Mouse (Mus musculus) neural tube, embryonic 14.5 days (tissue): Measurements from ENCODE around the gene Zscan29. TPM values are rescaled to one million over a fixed set of nuclear protein-coding genes. Genes with fewer than 3 reads are reported as not detected.

ENCODE experiments used
- ATAC-seq: fragments of 200-750 bp; cut with Nextera tagmentation; 2 replicates; pipeline ENCODE4 v1.8.0; 2017; ENCODE audit warnings: low read depth, mild to moderate bottlenecking, moderate TSS enrichment, moderate library complexity
- H3K27ac ChIP-seq: fragments of 300-500 bp; sonication (generic); 2 replicates; pipeline ENCODE4 v1.5.1; 2014; ENCODE audit warnings: low read depth, mild to moderate bottlenecking, control low read depth, low read length, moderate library complexity, mixed read lengths
- H3K27me3 ChIP-seq: fragments of 300-500 bp; sonication (generic); 2 replicates; pipeline ENCODE4 v1.6.1; 2014; ENCODE audit warnings: low read length; ENCODE audit not compliant: control insufficient read depth, insufficient read depth
- H3K36me3 ChIP-seq: fragments of 300-500 bp; sonication (generic); 2 replicates; pipeline ENCODE4 v1.6.1; 2014; ENCODE audit warnings: low read length, mixed read lengths; ENCODE audit not compliant: control insufficient read depth, insufficient read depth
- H3K4me1 ChIP-seq: fragments of 300-500 bp; sonication (generic); 2 replicates; pipeline ENCODE4 v1.6.1; 2014; ENCODE audit warnings: low read length; ENCODE audit not compliant: control insufficient read depth, insufficient read depth
- H3K4me2 ChIP-seq: fragments of 300-500 bp; sonication (generic); 2 replicates; pipeline ENCODE4 v1.6.1; 2014; ENCODE audit warnings: mild to moderate bottlenecking, low read depth, low read length, control low read depth
- H3K4me3 ChIP-seq: fragments of 300-500 bp; sonication (generic); 2 replicates; pipeline ENCODE4 v1.5.1; 2014; ENCODE audit warnings: low read depth, low read length, control low read depth, mixed read lengths
- H3K9ac ChIP-seq: fragments of 300-500 bp; sonication (generic); replicated peaks from 2 replicates; pipeline ENCODE4 v1.6.1; 2014; ENCODE audit warnings: low read depth, mild to moderate bottlenecking, control low read depth, low read length, mixed read lengths
- H3K9me3 ChIP-seq: fragments of 300-500 bp; sonication (generic); 2 replicates; pipeline ENCODE4 v1.6.1; 2016; ENCODE audit warnings: low read length; ENCODE audit not compliant: control insufficient read depth
- WGBS: fragments of 180-500 bp; shearing (Covaris S2); extraction: QIAGEN DNeasy Blood & Tissue Kit; methylation state at CpG from one replicate; pipeline ENCODE4 v1.1.7; 2014; 5-methylcytosine and 5-hydroxymethylcytosine counted together
- polyA plus RNA-seq: library from polyadenylated mRNA; unstranded; fragments of >200 nt; fragmentation: Nextera tagmentation; extraction: Ambion mirVana; gene quantifications from 2 replicates; pipeline ENCODE4 v1.2.1, GENCODE M21; 2014

Zscan29 gene
- polyA plus RNA-seq, 1 experiment from 2014 or later: 7.7 TPM

DNA sequence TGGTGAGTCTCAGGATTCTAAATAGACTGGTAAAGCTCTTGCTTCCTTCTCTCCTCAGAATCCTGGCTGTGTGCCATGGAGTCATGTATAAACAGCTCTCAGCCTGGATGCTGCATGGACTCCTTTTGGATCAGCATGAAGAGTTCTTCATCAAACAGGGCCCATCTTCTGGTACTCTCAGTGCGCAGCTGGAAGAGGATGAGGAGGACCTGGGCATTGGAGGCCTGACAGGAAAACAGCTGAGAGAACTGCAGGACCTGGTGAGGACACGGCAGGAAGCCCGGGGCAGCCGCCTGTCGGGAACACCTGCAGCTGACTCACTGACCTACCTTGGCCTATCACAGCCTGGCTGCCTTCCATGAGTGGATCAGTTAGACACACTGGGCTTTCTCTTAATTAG, 12.5 kb upstream of the Zscan29 start:
- WGBS: 94% methylated on average over 5 of the region's 5 CpGs
- H3K36me3 ChIP-seq: peaks cover 47% of the 10 kb centered on the region
- H3K4me1 ChIP-seq: no peaks in the 10 kb centered on the region
- H3K9me3 ChIP-seq: no peaks in the 10 kb centered on the region
- no peak overlapping the region for H3K9ac ChIP-seq
- no peaks in the 10 kb centered on the region for H3K27me3 ChIP-seq
- H3K4me3 ChIP-seq: no peak overlapping the region
- no peak for ATAC-seq
- no peak overlapping the region for H3K4me2 ChIP-seq
- H3K27ac ChIP-seq: no peak overlapping the region

DNA sequence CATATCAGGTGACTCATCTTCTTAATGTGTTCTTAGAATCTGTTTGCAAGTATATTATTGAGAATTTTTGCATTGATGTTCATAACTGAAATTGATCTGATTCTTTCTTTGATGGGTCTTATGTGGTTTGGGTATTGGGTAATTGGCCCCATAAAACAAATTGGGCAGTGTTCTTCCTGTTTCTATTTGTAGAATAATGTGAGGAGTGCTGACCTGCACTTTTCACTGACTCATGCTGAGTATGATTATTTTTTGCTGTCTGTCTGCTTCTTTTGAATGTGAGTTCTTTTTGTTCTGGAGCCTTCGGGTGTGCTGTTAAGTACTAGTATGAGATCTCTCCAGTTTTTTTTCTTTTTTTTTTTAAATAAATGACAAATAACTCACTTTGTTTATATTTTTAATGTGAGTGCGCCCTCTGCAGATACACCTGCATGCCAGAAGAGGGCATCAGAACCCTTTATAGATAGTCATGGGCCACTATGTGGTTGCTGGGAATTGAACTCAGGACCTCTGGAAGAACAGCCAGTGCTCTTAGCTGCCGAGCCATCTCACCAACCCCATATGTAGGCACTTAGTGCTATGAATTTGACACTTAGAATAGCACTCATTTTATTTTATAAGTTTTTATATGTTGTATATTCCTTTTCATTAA, 8.0 kb upstream of the Zscan29 start:
- Histone ChIP-seq H3K27ac (no peak overlapping the region), H3K4me3 (no peak overlapping the region), H3K27me3 (no peaks in the 10 kb centered on the region), H3K4me1 (no peaks in the 10 kb centered on the region), H3K36me3 (peaks cover 51% of the 10 kb centered on the region; the same call in 1 of the 2 replicates), H3K9me3 (no peaks in the 10 kb centered on the region), H3K4me2 (no peak overlapping the region), H3K9ac (no peak overlapping the region)
- ATAC-seq: no peak
- 97% methylated on average over 3 of the region's 3 CpGs for WGBS

DNA sequence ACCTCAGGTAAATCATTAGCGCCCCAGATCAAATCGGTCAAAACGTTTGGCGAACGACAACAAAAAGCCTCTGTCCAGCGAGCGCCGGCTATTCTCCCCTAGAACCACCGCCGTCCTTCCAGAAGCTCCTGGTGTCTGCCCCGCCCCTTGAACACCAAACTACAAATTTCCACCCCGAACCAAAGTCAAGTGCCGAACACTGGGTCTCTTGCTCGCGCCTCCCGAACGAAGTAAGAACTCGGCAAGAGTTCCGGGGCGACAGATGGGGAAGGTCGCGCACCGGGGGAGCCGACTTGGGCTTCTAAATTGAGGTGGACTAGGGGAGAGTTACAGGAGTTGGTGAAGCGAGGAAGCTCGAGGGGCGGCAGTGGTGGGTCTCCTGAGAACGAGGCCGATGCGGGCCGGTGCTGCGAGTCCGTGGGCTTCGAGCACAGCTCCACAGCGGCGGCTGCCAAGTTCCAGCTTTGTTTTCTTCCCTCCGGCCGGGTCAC, 399 bp downstream of the Zscan29 start, which contains the start of gene Tubgcp4:
Gene Tubgcp4, plus strand, starts transcription at position 174 of the 491 bp plus-strand sequence.
- peaks cover 24% of the 10 kb centered on the region for H3K4me1 ChIP-seq
- no peaks in the 10 kb centered on the region for H3K27me3 ChIP-seq
- peak within 1 kb of the TSS; percentile 78 for H3K27ac ChIP-seq
- H3K9ac ChIP-seq: peak within 1 kb of the TSS; percentile 77
- under 1% methylated on average over 38 of the region's 38 CpGs for WGBS
- H3K4me3 ChIP-seq: peak within 1 kb of the TSS; percentile 89
- peak within 1 kb of the TSS; percentile 92 for H3K4me2 ChIP-seq
- peak; percentile 66 for ATAC-seq
- no peaks in the 10 kb centered on the region for H3K9me3 ChIP-seq
- peaks cover 23% of the 10 kb centered on the region; the same call in 1 of the 2 replicates for H3K36me3 ChIP-seq

DNA sequence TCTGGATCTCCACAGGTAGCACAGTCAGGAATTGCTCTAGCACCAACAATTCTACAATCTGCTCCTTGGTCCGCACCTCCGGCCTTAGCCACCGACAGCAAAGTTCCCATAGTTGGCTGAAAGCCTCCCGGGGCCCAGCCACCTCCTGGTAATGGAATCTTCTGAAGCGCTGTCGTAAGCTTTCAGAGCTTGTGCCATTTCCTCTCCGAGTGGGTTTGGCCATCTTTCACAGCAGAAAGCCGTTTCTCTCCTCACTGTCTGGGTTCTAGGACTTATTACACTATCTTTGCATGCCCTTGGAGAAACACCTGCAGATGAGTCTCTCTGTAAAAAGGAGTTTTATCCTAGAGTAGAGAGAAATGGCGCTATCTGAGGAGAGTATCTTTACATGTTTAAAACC, 1.0 kb downstream of the Zscan29 start:
- H3K27me3 ChIP-seq: no peaks in the 10 kb centered on the region

DNA sequence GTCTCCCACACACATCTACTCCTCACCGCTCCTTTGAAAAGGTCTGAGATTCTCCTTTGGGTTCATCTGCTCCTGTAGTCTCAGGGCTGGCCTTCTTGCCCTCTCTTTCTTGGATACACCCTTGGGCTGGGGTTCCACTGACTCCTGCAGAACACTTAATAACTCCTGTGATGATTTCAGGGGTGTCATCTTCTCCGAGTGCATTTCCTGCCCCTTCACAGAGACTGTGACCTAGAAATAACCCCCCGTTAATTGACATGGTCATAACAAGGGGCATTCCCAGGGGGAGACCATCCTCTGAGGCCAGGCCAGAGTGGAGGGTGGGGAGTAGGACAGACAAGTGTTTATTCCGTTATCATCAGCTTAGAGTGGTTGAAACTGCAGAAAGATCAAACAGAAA, 1.8 kb downstream of the Zscan29 start:
- peaks cover 16% of the 10 kb centered on the region; the same call in 1 of the 2 replicates for H3K36me3 ChIP-seq
- WGBS: 42% methylated on average over 4 of the region's 4 CpGs
- H3K9ac ChIP-seq: peak overlapping the region; percentile 77; the same call in 1 of the 2 replicates
- H3K4me3 ChIP-seq: peak overlapping the region; percentile 89
- peak overlapping the region; percentile 92 for H3K4me2 ChIP-seq
- no peak for ATAC-seq
- H3K4me1 ChIP-seq: peaks cover 24% of the 10 kb centered on the region
- no peak overlapping the region for H3K27ac ChIP-seq
- no peaks in the 10 kb centered on the region for H3K9me3 ChIP-seq
- no peaks in the 10 kb centered on the region for H3K27me3 ChIP-seq

More for the DNA sequence above, 1.0 kb downstream of the Zscan29 start:
- Histone ChIP-seq H3K4me3 (peak overlapping the region; percentile 89), H3K36me3 (peaks cover 20% of the 10 kb centered on the region; the same call in 1 of the 2 replicates), H3K27ac (no peak overlapping the region), H3K4me2 (peak overlapping the region; percentile 92), H3K4me1 (peaks cover 24% of the 10 kb centered on the region), H3K9me3 (no peaks in the 10 kb centered on the region), H3K9ac (peak overlapping the region; percentile 77; the same call in 1 of the 2 replicates)
- 6% methylated on average over 9 of the region's 9 CpGs for WGBS
- ATAC-seq: no peak

DNA sequence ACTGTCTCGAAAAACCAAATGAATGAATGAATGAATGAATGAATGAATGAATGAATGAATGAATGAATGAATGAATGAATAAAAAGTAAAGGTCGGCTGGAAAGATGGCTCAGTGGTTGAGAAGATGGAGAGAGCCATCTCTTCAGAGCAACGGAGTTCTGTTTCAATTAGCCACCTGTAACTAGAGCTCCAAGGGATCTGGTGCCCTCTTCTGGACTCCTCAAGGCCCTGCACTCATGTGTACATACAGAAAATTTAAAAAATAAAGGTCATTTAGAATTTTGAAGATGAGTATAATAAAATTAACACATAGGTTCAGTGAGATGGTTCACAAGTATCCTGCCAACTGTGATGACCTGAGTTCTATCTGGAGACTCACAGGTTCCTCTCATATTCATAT, 17.8 kb downstream of the Zscan29 start:
- Histone ChIP-seq H3K9ac (no peak overlapping the region), H3K4me2 (no peak overlapping the region), H3K27ac (no peak overlapping the region), H3K27me3 (no peaks in the 10 kb centered on the region), H3K9me3 (no peaks in the 10 kb centered on the region), H3K4me3 (no peak overlapping the region), H3K4me1 (no peaks in the 10 kb centered on the region), H3K36me3 (peaks cover 14% of the 10 kb centered on the region; the same call in 1 of the 2 replicates)
- ATAC-seq: no peak
- WGBS: 91% methylated on average over 3 of the region's 3 CpGs

DNA sequence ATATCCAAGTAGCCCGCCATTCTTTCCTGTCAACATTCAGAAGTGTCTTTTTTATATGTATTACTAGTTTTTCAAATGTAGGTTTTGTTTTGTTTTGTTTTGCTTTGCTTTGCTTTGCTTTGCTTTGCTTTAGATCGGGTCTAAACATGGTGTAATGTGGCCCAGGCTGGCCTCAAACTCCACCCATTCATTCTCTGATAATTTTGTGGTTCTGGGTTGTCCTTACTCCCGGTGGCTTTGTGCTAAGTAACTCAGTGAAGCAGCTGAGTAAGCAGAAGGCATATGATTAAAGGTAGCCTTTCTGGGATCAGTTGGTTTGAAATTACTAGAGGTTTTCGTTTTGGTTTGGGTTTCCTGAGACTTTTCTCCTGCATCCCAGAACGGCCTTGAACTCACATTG, 21.2 kb downstream of the Zscan29 start:
- no peak for ATAC-seq
- Histone ChIP-seq H3K27ac (no peak overlapping the region), H3K4me1 (no peaks in the 10 kb centered on the region), H3K9ac (no peak overlapping the region), H3K4me2 (no peak overlapping the region), H3K36me3 (peaks cover 14% of the 10 kb centered on the region; the same call in 1 of the 2 replicates), H3K27me3 (no peaks in the 10 kb centered on the region), H3K4me3 (no peak overlapping the region), H3K9me3 (no peaks in the 10 kb centered on the region)
- 89% methylated on average over 5 of the region's 5 CpGs for WGBS

DNA sequence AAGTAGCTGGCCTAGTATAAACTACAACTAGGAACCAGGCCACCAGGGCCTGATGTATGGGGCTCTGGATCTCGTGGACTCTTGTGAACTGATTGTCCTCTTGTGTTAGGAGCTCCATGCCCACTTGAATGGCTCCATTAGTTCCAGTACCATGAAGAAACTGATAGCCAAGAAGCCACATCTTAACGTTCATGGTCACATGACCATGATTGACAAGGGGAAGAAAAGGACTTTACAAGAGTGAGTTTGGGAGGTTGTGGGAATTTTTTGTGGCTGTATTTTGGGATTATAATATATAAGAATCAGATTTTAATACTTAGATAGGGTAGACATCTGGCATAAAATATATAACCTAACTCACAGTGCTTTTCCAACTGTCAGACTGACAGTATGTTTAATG, 28.5 kb downstream of the Zscan29 start:
- Histone ChIP-seq H3K9me3 (no peaks in the 10 kb centered on the region), H3K27me3 (no peaks in the 10 kb centered on the region), H3K4me2 (no peak overlapping the region), H3K36me3 (peaks cover 11% of the 10 kb centered on the region; the same call in 1 of the 2 replicates), H3K4me1 (peaks cover 20% of the 10 kb centered on the region), H3K4me3 (no peak overlapping the region), H3K9ac (no peak overlapping the region), H3K27ac (no peak overlapping the region)
- ATAC-seq: no peak
- 48% methylated on average over 2 of the region's 2 CpGs for WGBS
